In genomic region chr5:33628820-33629300, GRCm38 (mm10) we compare ENCODE assay signal across 7 mouse cellular contexts. TPM values are rescaled to one million over a fixed set of nuclear protein-coding genes. Genes with fewer than 3 reads are reported as not detected.
A peak's percentile ranks its signal among the peaks of the same experiment; 100 is the strongest.
DNase-seq lines count a peak whose midpoint lies in the region; ATAC-seq and TF ChIP-seq lines count a peak whose summit lies in the region.

No protein-coding gene starts in this region.

- H3K27me3 ChIP-seq in embryonic facial prominence, embryonic 15.5 days = no peaks in the 10 kb centered on the region
- no peaks in the 10 kb centered on the region for H3K27me3 ChIP-seq in heart, embryonic 14.5 days (ENCODE audit: control insufficient read depth, insufficient read depth, low read length)
- no peaks in the 10 kb centered on the region for H3K27me3 ChIP-seq in lung, postnatal 0 days (replicated peaks; ENCODE audit: insufficient read depth, low read length)

- TF ChIP-seq CTCF in lung, postnatal 0 days (IDR thresholded peaks at IDR 0.05) = no peak

- H3K4me3 ChIP-seq in embryonic facial prominence, embryonic 15.5 days (replicated peaks) = peak overlapping the region; percentile 67
- peak overlapping the region; percentile 81 to 89 for H3K4me3 ChIP-seq in heart, embryonic 14.5 days (ENCODE audit: control insufficient read depth in 1 of 2, insufficient read depth in 1 of 2, low read depth in 1 of 2, low read length in 2 of 2)
- peak overlapping the region; percentile 80 for H3K4me3 ChIP-seq in lung, postnatal 0 days (ENCODE audit: low read depth, low read length)

- no peak for TF ChIP-seq EP300 in lung, postnatal 0 days (IDR thresholded peaks at IDR 0.05)

- under 1% methylated on average over 24 of the region's 24 CpGs for WGBS in embryonic facial prominence, embryonic 15.5 days
- 0% methylated on average over 24 of the region's 24 CpGs for WGBS in heart, embryonic 14.5 days
- 2% methylated on average over 24 of the region's 24 CpGs for WGBS in lung, postnatal 0 days

- DNase-seq in ES-CJ7 (ENCODE audit: low read depth, low spot score) (peak; percentile 57), ZHBTc4 (ENCODE audit: low read depth, low spot score) (peak; percentile 85)
- DNase-seq in kidney, postnatal 25 days = peak; percentile 35 to 72
- peak; percentile 59 for DNase-seq in lung, postnatal 0 days (ENCODE audit: low spot score)
- DNase-seq in right cerebral cortex, postnatal 36 days (ENCODE audit: low spot score in 2 of 2) = peak; percentile 24 to 32

- H3K4me1 ChIP-seq in embryonic facial prominence, embryonic 15.5 days = peaks cover 16% of the 10 kb centered on the region
- peaks cover 6 to 18% of the 10 kb centered on the region in 2 experiments for H3K4me1 ChIP-seq in heart, embryonic 14.5 days (ENCODE audit: control insufficient read depth in 2 of 2, insufficient read depth in 2 of 2, low read length in 2 of 2)
- H3K4me1 ChIP-seq in lung, postnatal 0 days (ENCODE audit: insufficient read depth, low read depth, low read length) = peaks cover 8% of the 10 kb centered on the region; the same call in 1 of the 2 replicates

- peak; percentile 30; the same call in 1 of the 2 replicates for ATAC-seq in embryonic facial prominence, embryonic 15.5 days (ENCODE audit: insufficient number of reproducible peaks, low FRiP score, low TSS enrichment, low read depth)
- peak; percentile 9; the same call in 1 of the 2 replicates for ATAC-seq in heart, embryonic 14.5 days (ENCODE audit: insufficient number of reproducible peaks, insufficient read depth, low FRiP score, low read depth)
- ATAC-seq in lung, postnatal 0 days = peak; percentile 16

- H3K36me3 ChIP-seq in embryonic facial prominence, embryonic 15.5 days = no peaks in the 10 kb centered on the region
- H3K36me3 ChIP-seq in heart, embryonic 14.5 days (ENCODE audit: control insufficient read depth, insufficient read depth, low read length) = no peaks in the 10 kb centered on the region
- no peaks in the 10 kb centered on the region for H3K36me3 ChIP-seq in lung, postnatal 0 days (ENCODE audit: insufficient read depth, low read length)

- H3K27ac ChIP-seq in embryonic facial prominence, embryonic 15.5 days (replicated peaks) = peak overlapping the region; percentile 90
- peak overlapping the region; percentile 86 to 96 for H3K27ac ChIP-seq in heart, embryonic 14.5 days (replicated peaks in 1 of 2; ENCODE audit: control insufficient read depth in 1 of 2, insufficient read depth in 1 of 2, low read depth in 2 of 2, low read length in 2 of 2)
- H3K27ac ChIP-seq in lung, postnatal 0 days (ENCODE audit: low read length) = peak overlapping the region; percentile 93

- no peaks in the 10 kb centered on the region for H3K9me3 ChIP-seq in embryonic facial prominence, embryonic 15.5 days (replicated peaks)
- H3K9me3 ChIP-seq in heart, embryonic 14.5 days (ENCODE audit: control insufficient read depth, low read length) = no peaks in the 10 kb centered on the region
- no peaks in the 10 kb centered on the region for H3K9me3 ChIP-seq in lung, postnatal 0 days (ENCODE audit: low read length)

- H3K9ac ChIP-seq in embryonic facial prominence, embryonic 15.5 days = peak overlapping the region; percentile 57
- peak overlapping the region; percentile 93 for H3K9ac ChIP-seq in heart, embryonic 14.5 days (ENCODE audit: low read length)
- H3K9ac ChIP-seq in lung, postnatal 0 days (replicated peaks; ENCODE audit: low read depth) = peak overlapping the region; percentile 79

- peak overlapping the region; percentile 70 for H3K4me2 ChIP-seq in embryonic facial prominence, embryonic 15.5 days (replicated peaks)
- H3K4me2 ChIP-seq in heart, embryonic 14.5 days (ENCODE audit: low read length) = peak overlapping the region; percentile 90
- peak overlapping the region; percentile 91 for H3K4me2 ChIP-seq in lung, postnatal 0 days (replicated peaks; ENCODE audit: low read depth, low read length)

RNA-seq across cellular contexts. Expression of gene Fam53a, which starts 0.6 kb away (rescaled TPM):
- 67.8 and 69.4 TPM in 2 replicates for polyA plus RNA-seq in embryonic facial prominence, embryonic 15.5 days (2015; fragmentation: Nextera tagmentation; extraction: Ambion mirVana)
- polyA plus RNA-seq in heart, embryonic 14.5 days (2014; fragmentation: Nextera tagmentation; extraction: Ambion mirVana) = 49.0 and 58.3 TPM in 2 replicates
- polyA plus RNA-seq in lung, postnatal 0 days (2015; fragmentation: Nextera tagmentation; extraction: Ambion mirVana) = 43.9 and 46.1 TPM in 2 replicates

RNA-seq across cellular contexts. Expression of gene Gm9903, which starts 0.9 kb away (rescaled TPM):
- polyA plus RNA-seq in embryonic facial prominence, embryonic 15.5 days (2015; fragmentation: Nextera tagmentation; extraction: Ambion mirVana) = 0.36 and 0.43 TPM in 2 replicates
- 1.3 TPM in 2 replicates for polyA plus RNA-seq in heart, embryonic 14.5 days (2014; fragmentation: Nextera tagmentation; extraction: Ambion mirVana)
- 0.37 and 0.41 TPM in 2 replicates for polyA plus RNA-seq in lung, postnatal 0 days (2015; fragmentation: Nextera tagmentation; extraction: Ambion mirVana)

RNA-seq across cellular contexts. Expression of gene Slbp, which starts 23.5 kb away (rescaled TPM):
- polyA plus RNA-seq in embryonic facial prominence, embryonic 15.5 days (2015; fragmentation: Nextera tagmentation; extraction: Ambion mirVana) = 191 and 202 TPM in 2 replicates
- 97.7 and 102 TPM in 2 replicates for polyA plus RNA-seq in heart, embryonic 14.5 days (2014; fragmentation: Nextera tagmentation; extraction: Ambion mirVana)
- 81.2 and 85.6 TPM in 2 replicates for polyA plus RNA-seq in lung, postnatal 0 days (2015; fragmentation: Nextera tagmentation; extraction: Ambion mirVana)

RNA-seq across cellular contexts. Expression of gene Tacc3, which starts 29.1 kb away (rescaled TPM):
- 141 and 146 TPM in 2 replicates for polyA plus RNA-seq in embryonic facial prominence, embryonic 15.5 days (2015; fragmentation: Nextera tagmentation; extraction: Ambion mirVana)
- polyA plus RNA-seq in heart, embryonic 14.5 days (2014; fragmentation: Nextera tagmentation; extraction: Ambion mirVana) = 105 and 117 TPM in 2 replicates
- 12.5 and 14.5 TPM in 2 replicates for polyA plus RNA-seq in lung, postnatal 0 days (2015; fragmentation: Nextera tagmentation; extraction: Ambion mirVana)

RNA-seq across cellular contexts. Expression of gene Tmem129, which starts 29.4 kb away (rescaled TPM):
- 44.2 and 45.1 TPM in 2 replicates for polyA plus RNA-seq in embryonic facial prominence, embryonic 15.5 days (2015; fragmentation: Nextera tagmentation; extraction: Ambion mirVana)
- polyA plus RNA-seq in heart, embryonic 14.5 days (2014; fragmentation: Nextera tagmentation; extraction: Ambion mirVana) = 35.4 and 38.3 TPM in 2 replicates
- 22.5 and 25.1 TPM in 2 replicates for polyA plus RNA-seq in lung, postnatal 0 days (2015; fragmentation: Nextera tagmentation; extraction: Ambion mirVana)

Comparison
In these comparisons a context has a peak if more than half of its experiments do, and no peak if none do; other contexts are left out.
1. Peak in every context shown above with its lines: DNase-seq, ATAC-seq, H3K4me3 ChIP-seq and H3K27ac ChIP-seq.
2. DNase-seq: peak in every context shown above with its lines; median percentile 85 in ZHBTc4; 59 in lung, postnatal 0 days; 57 in ES-CJ7; 54 in kidney, postnatal 25 days; 28 in right cerebral cortex, postnatal 36 days.